Mouse (Mus musculus): Measurements from ENCODE around the gene Adcy4.

- TF ChIP-seq POLR2A (IDR thresholded peaks at IDR 0.05; ENCODE audit: extremely low read depth, insufficient read depth, low read length) (no peak), CTCF (IDR thresholded peaks at IDR 0.05; ENCODE audit: low read depth, low read length) (no peak)
Measured at GRCm38 (mm10) chr14:55726261-55726660, 57.6 kb downstream of the Adcy4 start.

Data from liver, adult 2 months (tissue).